Mouse (Mus musculus) MN1 (cell line): ENCODE measurements at regions not wholly inside any gene's neighbourhood (a gene's known extent, or its start where the extent isn't known, plus 50 kb on each side); places are given as distances from the start of the nearest gene placed in this dataset.

ENCODE experiments used
- DNase-seq: peaks from one replicate; pipeline ENCODE4 v3.0.0-alpha.2; 2016; ENCODE audit warnings: low spot score

DNA sequence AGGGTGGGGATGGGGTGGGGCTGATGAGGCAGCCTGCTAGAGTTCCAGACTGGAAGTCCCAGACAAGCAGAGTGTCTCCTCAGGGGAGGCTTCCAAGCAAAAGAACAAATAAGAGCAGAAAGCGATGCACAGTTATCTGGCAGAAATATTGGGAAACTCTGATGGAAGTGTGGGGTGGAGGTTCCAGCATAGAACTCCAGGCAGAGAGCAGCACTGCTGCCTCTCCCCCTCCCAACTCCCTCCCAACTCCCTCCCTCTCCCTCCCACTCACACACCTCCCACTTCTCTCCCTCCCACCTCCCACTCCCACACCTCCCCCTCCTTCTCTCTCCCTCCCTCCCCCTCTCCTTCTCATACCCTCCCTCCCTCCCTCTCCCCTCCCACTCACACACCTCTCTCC, 313.3 kb downstream of the Glrx3 start:
- DNase-seq = no peak

DNA sequence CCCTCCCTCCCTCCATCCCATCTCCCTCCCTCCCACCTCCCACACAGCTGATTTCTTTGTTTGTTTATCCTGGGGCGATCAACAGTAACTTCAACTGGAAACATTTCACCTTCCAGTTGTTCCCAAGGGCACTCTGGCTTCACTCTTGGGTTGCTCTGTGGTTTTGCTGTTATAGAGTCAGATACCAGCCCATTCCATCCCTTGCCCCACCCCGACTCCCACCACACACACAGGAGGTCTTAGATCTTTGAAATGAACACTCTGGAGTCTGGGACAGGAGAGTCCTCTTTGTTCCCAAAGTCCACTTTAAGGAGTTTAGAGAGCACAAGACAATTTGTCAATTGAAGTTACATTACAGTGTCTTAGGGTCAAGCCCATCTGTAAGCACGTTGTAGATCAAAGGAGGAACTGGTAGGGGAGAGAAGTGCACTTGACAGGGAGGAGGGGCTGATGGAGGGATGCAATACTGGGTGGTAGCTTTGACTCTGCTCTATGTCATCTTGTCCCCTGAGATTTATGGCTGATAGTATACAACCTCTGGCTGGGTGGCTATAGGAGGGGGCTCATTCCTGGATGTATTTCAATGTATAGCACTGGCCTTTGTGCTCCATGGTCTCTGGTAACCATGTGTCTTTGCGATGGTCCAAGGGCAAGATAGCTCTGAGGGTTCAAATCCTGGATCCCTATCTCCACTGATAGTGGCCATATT, 313.9 kb downstream of the Glrx3 start:
- DNase-seq = no peak

DNA sequence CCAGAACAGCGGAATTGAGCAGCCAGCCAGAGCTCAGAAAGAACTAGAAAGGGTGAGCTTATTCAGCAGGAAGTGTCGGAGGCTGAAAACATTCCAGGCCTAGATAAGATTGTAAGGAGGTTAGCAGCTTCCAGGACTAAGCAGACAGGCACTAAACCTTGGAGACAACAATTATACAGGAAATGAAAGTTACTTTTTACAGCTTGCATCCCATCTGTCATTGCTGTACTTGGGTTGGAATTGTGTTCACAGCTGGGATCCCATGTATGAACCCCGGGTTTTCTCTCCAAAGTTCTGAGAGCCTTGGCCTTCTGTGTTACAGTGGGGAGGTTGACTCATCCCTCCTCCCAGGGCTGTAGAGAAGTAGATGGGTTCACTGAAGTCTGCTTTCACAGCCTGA, 328.5 kb downstream of the Glrx3 start:
- no peak for DNase-seq

DNA sequence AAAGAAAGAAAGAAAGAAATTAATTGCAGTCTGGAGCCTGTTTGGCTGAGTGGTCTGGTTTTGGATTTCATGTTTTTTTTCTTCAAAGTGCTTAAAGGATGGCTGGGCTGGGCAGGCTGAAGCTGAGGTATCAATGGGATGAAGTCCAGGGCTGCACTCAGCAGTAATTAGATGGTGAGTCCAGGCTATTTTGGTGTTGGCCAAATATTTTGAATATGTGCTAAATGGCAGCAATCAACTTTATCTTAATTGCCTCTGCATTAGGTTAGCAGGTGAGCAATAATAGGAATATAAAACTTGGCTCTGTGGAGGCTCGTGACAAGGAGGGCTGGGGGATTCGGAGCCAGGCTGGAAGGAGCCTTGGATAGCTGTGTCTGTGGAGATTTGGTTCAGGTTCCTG, 329.3 kb downstream of the Glrx3 start:
- DNase-seq = peak; percentile 73

DNA sequence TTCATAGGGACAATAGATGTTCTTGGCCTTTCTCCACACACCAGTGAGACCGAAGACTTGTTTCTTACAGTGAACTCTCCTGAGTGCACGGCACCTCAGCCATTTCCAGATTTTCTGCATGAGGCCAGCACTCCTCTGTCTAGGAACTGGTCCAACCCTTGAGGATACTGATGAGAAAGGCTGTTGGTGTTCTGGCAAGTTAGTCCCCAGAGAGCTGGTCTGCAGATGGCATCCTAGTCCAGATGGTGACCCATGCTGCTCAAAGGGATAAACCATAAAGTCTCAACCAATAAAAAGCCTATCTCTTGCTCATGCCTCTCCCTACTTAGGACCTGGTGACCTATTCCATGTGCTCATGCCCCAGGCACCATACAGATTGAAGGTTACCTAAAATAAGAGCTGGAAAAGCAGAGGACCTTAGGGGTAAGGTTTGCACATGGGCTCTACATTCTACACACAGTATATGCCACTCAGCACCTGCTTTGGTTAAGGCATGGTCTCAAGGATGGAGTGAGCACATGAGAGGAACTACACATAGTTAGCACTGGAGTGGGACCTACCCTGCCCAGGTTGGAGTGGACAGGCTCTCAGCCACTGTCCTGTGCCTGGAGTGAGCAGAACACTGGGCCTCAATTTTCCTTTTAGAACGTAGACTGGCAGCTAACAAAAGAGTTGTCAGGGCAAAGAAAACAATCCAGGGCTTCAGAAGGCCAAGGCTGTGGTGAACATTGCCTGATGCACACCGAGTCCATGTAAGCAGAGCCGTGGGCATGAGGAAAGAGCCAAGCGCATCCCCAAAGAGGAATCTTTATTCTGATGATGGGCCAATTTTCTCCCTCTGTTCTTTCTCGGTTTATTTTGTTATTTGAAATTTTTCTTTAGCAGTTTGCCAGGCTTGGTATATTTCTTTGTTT, 335.9 kb downstream of the Glrx3 start:
- peak; percentile 41 for DNase-seq

DNA sequence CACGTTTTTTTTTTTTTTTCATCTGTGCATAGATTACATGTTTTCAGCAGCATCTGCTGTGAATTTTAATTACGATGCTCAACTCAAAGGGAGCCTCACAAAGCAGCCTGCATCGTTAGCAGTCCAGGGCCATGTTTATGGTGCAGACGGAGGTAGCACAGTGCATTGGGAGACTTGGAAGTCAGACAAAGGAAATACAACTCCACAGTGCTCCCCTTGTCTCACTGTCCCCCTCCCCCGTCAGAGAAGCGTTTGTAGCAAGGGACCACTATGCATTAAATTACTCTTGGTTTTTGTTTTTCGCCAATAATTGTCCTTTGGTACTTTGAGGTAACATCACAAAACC, 336.5 kb downstream of the Glrx3 start:
- no peak for DNase-seq

DNA sequence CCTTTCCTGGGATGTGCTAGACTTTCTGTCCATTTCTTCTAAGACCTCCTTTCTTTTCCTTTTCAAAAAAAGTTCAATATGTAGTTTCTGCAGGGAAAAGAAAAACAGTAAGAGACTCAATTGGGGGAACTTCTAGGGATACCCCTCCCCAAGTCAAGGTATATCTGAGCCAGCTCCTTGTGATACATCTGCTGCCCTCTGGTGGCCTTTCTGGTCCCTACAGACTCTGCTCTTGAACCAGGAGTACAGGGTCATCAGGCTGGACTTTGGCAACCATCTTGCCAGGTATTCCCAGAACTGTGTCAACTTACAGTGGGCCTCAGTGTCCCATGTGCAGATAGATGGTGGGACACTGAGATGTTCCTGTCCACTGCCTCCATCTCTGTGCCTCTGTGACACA, 346.5 kb downstream of the Glrx3 start:
- peak; percentile 42 for DNase-seq

DNA sequence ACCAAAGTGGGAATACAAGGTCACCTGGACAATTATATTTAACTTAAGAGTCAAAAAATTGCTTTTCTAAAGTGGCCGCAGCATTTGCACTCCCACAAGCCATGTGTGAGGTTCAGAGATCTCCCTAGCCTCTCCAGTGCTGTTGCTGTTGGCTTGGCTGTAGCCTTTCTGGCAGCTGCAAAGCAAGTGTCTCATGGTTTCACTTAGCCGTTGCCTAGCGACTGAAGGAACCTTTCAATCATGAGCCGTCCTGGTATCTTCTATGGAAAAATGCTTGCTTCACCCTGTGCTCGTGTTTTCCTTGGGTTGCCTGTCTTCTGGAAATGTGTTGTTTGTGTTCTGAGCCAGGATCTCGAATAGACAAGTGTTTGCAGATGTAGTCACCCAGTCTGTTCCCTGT, 367.9 kb downstream of the Glrx3 start:
- DNase-seq = peak; percentile 61

DNA sequence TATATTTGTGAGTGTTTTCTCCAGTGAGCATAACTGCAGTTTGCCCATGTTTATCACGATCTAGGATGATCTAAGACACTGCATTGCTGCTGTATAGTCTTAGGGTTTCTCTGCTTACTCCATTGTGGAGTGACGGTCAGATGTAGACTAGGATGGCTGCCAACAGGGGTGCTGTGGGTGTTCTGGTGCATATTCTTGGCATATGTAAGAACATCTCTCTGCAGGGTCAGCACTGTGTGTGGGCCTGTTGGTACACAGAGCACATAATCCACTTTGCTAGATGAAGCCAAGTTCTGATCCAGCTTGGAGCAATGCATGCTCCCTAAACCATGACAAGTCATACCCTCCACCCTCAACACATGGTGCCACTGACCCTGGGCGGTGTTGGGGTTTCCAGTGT, 375.4 kb downstream of the Glrx3 start:
- DNase-seq = no peak

DNA sequence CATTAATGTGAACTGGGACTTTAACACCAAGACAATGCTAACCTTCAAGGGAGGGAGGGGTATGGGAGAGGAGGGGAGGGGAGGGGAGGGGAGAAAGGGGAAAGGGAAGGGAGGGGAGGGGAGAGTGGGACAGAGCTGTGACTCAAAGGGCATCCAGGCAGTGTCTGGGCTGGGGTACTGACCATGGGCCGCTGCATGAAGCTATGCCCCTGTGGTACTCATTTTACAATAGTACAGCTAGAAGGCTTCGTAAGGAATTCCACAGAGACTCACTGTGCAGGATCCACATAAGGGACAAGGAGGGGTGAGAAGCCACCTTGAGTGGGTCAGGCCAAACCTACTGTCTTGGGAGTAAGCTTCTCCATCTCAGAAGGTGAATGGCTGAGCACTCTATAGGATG, 403.1 kb downstream of the Glrx3 start:
- no peak for DNase-seq

DNA sequence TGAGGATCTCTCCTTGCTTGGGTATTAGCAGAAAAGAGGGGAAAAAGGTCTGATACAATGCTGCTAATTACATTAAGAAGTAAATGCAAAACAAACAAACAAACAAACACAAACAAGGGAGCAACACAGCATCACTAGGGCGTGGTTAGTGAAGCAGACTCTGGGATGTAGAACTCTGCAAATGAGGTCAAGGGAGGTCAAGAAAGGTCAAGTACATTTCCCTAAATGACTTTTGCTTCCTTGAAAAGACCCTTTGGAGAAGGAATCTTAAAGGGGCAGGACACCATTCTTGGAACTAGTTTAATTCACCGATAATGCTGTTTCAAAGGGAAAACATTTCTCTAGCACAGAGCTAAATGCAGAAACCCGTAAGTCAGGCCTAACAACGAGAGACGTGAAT, 403.6 kb downstream of the Glrx3 start:
- DNase-seq = no peak

DNA sequence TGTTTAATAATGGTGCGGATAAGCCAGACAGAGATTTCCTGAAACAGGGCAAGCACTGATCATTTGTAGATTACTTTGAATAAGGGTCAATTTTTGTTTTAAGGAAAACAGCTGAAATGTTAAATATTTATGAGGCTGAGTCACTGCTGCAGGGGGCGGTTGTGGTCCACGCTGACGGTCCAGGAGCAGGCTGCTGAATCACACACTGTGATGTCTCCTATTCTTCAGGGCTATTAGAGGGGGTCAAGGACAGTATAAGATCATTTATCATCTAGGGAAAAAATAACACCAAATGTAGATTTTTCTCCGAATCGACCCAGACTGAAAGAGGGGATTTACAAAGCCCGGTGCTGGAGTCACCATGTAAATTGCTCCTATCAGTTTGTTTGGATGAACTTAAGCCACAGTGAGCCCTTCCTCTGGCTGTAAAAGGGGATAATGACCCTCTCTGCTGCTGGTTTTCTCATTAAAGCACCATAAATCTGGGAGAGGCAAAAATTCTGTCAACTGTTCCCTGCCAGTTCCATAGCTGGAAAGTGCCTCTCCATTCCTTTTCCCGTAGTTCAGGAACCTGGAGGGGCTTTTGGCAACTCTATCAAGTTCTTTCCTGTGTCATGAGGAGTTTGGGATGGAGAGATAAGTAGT, 404.2 kb downstream of the Glrx3 start:
- no peak for DNase-seq

DNA sequence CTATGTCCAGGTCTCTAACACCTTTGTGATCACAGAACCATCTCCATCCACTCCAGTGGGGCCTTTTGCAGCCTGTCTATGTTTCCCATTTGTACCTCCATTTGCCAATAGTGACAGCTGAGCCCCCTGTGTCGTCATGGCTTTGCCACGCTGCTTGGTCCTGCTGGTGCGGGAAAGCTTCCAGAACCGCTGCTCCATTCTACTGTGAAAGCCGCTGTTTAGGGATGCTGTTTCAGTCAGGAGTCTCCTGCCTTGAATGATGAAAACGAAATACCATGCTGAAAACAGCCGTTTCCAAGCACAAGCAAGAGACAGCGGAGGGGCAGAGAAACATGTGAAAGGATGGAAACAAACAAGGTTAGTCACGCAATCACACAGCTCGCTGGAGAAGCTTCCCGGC, 410.4 kb downstream of the Glrx3 start:
- DNase-seq = no peak

DNA sequence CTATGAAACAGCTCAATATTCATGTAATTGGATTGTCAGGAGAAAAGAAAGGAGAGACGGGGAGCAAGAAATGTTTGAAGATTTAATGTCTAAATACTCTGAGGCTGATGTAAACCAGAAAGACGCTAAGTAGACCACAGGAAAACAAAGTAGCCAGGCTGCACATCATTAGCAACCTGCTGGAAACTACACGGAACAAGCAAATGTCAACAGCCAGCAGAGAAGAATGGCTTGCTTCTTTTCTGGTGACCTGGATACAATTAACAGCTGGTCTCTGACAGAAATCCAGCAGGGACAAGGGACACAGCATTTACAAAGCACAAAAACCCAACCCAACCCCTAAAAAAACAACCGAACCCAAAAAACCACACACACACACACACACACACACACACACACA, 413.6 kb downstream of the Glrx3 start:
- peak; percentile 63 for DNase-seq

DNA sequence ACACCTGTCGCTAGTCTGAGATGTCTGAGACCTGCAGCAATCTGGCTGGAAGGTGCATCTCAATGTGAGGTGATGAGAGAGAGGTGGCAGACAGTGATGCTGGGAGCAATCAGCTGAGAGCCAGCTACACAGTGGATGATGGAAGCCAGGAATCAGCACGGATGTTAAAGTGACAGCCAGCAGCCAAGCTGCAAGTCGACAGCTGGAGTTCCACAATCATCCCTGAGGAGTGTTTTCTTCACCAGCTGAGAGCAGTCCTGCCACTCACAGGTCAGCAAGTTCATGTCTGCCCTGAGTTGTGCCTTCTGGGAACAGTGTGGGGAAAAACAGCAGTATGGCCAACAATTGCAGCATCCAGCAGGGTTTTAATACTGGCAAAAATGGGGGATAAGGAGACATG, 422.3 kb downstream of the Glrx3 start:
- peak; percentile 31 for DNase-seq

DNA sequence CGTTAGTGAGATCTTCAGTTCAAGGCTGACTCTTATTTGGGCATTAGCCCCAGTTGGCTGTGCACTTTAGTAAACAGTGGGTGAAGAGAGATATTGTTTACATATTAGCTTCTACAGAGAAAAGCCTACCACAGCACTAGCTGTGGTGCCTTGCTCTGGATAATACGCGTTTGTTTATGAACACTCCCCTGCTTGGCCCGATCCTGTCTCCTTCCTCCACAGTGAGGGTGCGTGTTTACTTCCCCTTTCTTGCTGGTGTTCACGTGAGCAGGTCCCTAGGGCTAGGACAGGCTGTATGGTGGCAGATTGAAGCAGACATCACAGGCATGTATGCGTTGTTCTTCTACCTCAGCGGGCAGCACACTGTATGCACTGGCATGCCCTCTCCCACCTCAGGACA, 423.1 kb downstream of the Glrx3 start:
- no peak for DNase-seq

DNA sequence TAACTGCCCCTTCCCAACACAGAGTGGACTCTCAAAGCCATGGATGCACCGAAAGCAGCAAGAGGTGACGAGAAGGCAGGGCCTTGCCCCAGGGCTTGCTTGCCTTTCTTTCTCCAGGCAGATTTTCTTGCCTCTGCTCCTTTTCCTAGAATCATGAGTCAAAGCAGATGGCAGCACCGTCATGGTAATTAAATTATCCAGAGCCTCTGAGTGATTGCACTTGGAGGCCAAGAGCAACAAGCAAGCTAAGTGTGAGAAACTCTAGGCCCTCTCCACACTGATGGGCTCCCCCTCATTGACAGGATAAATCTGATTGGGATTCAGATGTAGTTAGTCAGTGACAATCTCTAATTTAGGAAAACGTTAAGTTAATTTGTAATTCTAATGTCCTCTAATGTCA, 427.5 kb downstream of the Glrx3 start:
- DNase-seq = peak; percentile 93

DNA sequence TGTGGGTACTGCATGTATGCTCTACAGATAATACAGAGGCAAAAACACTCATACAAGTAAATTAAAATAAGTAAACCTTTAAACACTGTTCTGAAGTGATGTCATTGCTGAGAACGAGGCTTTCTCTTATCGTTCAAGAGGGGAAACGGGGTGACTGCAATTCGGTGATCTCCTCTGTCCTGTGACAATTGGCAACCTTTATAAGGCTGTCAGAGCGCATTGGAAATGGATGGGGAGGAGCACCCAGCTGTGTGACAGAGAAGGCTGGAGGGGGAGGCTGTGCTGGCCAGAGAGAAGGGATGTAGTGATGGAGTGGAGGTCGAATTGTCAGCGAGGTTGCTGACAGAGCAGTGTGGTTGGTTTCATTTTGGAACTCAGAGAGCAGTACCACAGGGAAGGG, 428.0 kb downstream of the Glrx3 start:
- peak; percentile 63 for DNase-seq

DNA sequence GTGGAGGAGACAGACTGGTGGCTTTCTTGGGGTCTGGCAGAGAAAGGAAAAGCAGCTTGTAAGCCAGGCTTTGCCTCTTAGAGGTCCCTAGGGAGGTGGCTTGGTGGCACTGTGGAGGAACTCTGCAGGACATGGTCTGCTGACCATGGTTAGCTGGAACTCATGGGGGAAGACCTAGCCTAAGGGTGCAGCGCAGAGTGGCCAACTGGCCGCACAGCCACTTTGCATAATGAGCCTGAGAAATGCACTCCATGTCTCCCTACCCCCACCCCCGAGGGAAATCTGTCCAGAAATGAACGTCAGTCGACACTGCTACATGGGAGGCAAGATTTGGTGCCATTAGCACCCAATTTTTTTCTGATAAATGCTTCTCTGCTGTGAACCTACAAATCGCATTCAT, 429.5 kb downstream of the Glrx3 start:
- no peak for DNase-seq

DNA sequence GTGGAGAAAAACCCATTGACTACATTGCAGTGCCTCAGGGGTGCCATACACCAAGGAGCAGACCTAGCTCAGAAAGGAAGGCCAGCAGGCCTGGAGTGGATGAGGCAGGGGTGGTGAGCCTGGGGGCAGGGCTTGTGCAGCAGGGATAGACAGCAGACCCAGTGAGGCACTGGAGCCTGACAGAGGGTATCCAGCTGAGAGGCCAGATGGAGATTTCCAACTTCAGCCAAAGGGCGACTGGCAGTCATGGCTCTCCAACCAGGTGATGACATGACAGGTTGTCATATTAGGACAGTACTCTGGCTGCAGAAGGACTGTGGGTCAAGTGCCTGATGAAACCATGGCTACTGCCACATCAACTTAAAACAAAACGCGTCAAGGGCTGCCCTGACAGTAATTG, 431.1 kb downstream of the Glrx3 start:
- DNase-seq = no peak

DNA sequence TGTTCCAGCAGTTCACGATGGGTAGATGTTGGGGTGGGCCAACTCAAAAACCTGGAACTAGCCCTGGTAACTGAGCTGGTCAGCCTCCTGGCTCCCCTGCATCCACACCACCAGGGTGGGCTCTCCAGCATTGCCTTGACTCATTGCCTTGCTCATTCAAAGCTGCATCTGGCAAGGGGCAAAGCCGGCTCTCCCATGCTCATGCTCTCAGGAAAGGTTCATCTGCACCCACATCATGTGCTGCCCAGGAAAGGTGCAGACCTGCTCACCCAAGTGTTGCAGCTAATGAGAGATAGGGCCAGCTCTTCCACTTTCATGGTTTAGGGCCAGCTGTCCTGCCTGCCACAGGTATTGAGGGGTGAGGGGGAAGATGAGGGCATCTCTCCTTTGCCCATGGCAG, 437.9 kb downstream of the Glrx3 start:
- no peak for DNase-seq

DNA sequence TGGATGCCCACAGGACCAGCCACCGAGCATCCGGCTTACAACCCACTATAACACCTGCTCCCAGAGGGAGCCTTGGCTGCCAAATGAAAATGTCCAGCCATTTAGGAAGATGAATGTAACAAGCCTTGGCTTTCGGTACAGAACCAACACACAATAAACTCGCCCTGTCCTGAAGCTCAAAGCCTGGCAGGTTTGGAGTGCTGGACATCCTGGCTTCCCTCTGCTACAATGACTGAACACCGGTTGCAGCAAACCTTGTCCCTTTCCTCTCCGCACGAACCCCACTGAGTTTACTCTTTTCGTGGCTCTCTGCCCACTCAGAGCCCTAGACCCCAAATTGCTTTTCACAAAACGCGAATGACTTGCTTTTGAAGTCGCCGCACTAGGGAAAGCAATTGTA, 441.9 kb downstream of the Glrx3 start:
- no peak for DNase-seq

DNA sequence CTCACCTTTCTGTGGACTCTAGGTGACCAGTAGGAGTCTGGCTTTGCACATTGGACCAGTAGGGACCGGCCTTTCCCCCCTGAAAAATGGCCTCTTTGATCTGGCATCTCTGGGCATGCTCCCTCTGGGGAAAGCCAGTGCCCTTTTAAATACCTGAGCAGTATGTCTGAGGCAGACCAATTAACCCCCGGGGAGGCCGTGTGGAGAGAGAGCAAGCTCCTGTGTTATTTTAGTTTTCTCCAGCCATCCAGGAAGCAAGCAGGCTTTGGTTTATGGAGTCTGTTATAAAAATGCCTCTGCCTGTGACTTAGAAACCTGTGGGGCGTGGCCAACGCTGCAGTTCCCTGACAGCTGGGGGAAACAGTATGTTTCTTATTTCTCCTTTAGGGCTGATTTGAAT, 445.5 kb downstream of the Glrx3 start:
- DNase-seq = no peak
